Mouse (Mus musculus) heart, embryonic 13.5 days (tissue): ENCODE results near the gene Apol9b. TPM values are rescaled to one million over a fixed set of nuclear protein-coding genes. Genes with fewer than 3 reads are reported as not detected.

Experiments used
- ATAC-seq: fragments of 200-750 bp; cut with Nextera tagmentation; 2 replicates; pipeline ENCODE4 v1.8.0; 2017; ENCODE audit warnings: moderate TSS enrichment; ENCODE audit not compliant: insufficient number of reproducible peaks, low FRiP score, low TSS enrichment; ENCODE audit errors: extremely low read depth
- H3K27ac ChIP-seq: fragments of 300-500 bp; sonication (generic); replicated peaks from 2 replicates; pipeline ENCODE4 v1.5.1; 2015; ENCODE audit warnings: moderate library complexity, mild to moderate bottlenecking, inconsistent platforms
- H3K27me3 ChIP-seq: fragments of 300-500 bp; sonication (generic); replicated peaks from 2 replicates; pipeline ENCODE4 v1.6.1; 2015; ENCODE audit warnings: mild to moderate bottlenecking, inconsistent platforms
- H3K36me3 ChIP-seq: fragments of 300-500 bp; sonication (generic); 2 replicates; pipeline ENCODE4 v1.6.1; 2015; ENCODE audit warnings: mild to moderate bottlenecking, inconsistent platforms
- H3K4me1 ChIP-seq: fragments of 300-500 bp; sonication (generic); 2 replicates; pipeline ENCODE4 v1.6.1; 2015; ENCODE audit warnings: inconsistent platforms
- H3K4me2 ChIP-seq: fragments of 300-500 bp; sonication (generic); 2 replicates; pipeline ENCODE4 v1.6.1; 2015; ENCODE audit warnings: inconsistent platforms, mild to moderate bottlenecking, moderate library complexity
- H3K4me3 ChIP-seq: fragments of 300-500 bp; sonication (generic); 2 replicates; pipeline ENCODE4 v1.5.1; 2015; ENCODE audit warnings: moderate library complexity, mild to moderate bottlenecking, inconsistent platforms
- H3K9ac ChIP-seq: fragments of 300-500 bp; sonication (generic); 2 replicates; pipeline ENCODE4 v1.6.1; 2015; ENCODE audit warnings: inconsistent platforms, mild to moderate bottlenecking, moderate library complexity
- H3K9me3 ChIP-seq: fragments of 300-500 bp; sonication (generic); 2 replicates; pipeline ENCODE4 v1.6.1; 2016; ENCODE audit warnings: inconsistent platforms
- WGBS: fragments of 180-500 bp; shearing (Covaris S2); methylation state at CpG from one replicate; pipeline ENCODE4 v1.1.7; 2015; ENCODE audit warnings: mixed read lengths; 5-methylcytosine and 5-hydroxymethylcytosine counted together
- polyA plus RNA-seq: library from polyadenylated mRNA; unstranded; fragments of >200 nt; fragmentation: Nextera tagmentation; extraction: Ambion mirVana; gene quantifications from 2 replicates; pipeline ENCODE4 v1.2.1, GENCODE M21; 2015

The Apol9b gene
- polyA plus RNA-seq, 1 experiment from 2014 or later, result 0.20 TPM

DNA sequence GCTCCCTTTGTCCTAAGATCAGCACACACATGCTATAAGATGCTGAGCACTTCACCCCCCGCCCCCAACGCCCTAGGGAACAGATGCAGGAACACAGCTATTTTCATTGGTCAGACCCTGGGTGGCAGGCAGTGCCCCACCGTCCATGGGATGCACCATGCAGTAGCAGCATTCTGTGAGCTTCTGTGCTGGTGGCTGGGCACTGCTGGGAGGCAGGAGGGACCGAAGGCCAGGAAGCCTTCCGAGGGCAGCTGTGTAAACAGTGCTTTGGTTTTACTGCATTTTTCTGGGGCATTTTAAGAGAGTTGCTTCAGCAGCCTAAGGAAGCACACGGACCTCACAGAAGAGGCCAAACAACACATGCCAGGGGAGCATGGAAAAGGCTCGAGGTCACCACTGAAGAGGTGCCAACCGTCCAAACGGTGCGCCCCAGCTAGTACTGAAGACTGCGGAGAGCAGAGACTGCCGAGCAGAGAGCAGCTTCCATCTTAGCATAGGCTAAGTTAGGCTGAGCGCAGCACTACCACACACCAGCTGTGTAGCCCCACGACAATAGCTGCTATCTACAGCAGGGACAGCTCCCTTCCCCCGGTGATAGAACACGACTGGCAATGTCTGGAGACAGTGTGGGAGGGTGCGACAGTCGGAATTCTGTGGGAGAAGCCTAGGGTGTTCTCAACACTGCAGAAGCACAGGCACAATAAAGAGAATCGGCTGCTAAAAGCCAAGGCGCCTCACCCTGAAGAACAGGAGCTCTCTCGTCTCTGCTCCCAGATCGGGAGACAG is 55.4 kb downstream of the Apol9b start:
- no peak for ATAC-seq
- Histone ChIP-seq H3K9ac (no peak overlapping the region), H3K27me3 (no peaks in the 10 kb centered on the region), H3K4me2 (no peak overlapping the region), H3K36me3 (peaks cover 100% of the 10 kb centered on the region), H3K4me1 (no peaks in the 10 kb centered on the region), H3K4me3 (no peak overlapping the region), H3K27ac (no peak overlapping the region), H3K9me3 (no peaks in the 10 kb centered on the region)
- 72% methylated on average over 22 of the region's 22 CpGs for WGBS

DNA sequence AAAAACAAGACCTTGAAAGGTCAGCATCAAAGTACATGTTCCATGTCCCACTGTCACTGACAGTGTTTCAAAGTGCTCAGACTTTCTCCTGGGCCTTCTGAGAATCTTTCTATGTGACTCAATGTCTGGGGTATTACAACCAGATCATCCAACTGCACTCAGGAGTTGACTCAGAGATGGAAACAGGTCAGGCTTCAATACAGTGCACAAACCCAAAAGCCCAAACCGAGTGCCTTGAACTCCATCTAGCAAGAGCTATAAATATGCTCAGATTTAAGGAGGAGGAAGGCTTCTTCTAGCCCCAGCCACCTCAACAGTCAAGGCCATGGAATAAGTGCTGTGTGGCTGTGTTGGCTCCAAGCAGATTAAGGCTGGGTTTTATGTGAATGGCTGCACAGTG is 57.0 kb downstream of the Apol9b start:
- H3K4me2 ChIP-seq, result no peak overlapping the region
- H3K36me3 ChIP-seq, result peaks cover 100% of the 10 kb centered on the region
- WGBS, result 68% methylated on average over 1 of the region's 1 CpGs
- no peaks in the 10 kb centered on the region for H3K9me3 ChIP-seq
- ATAC-seq, result no peak
- no peaks in the 10 kb centered on the region for H3K27me3 ChIP-seq
- no peak overlapping the region for H3K27ac ChIP-seq
- no peak overlapping the region for H3K4me3 ChIP-seq
- no peaks in the 10 kb centered on the region; the same call in 1 of the 2 replicates for H3K4me1 ChIP-seq
- no peak overlapping the region for H3K9ac ChIP-seq

Other genes with a start within 250 kb of the Apol9b start
- not detected in 2 replicates for gene Apol11a, start 220.8 kb upstream of the Apol9b start, polyA plus RNA-seq
- gene Apol7c, start 195.7 kb upstream of the Apol9b start, polyA plus RNA-seq, result 0.16 TPM in 1 of 2 replicates, not detected in the other
- not detected in 2 replicates for gene 1700025B11Rik, start 167.1 kb upstream of the Apol9b start, polyA plus RNA-seq
- not detected in 2 replicates for gene Apol10b, start 132.9 kb upstream of the Apol9b start, polyA plus RNA-seq
- gene Gm36245, start 129.8 kb upstream of the Apol9b start, polyA plus RNA-seq, result not detected in 2 replicates
- gene Apol11b, start 85.8 kb upstream of the Apol9b start, polyA plus RNA-seq, result 0.39 and 0.62 TPM in 2 replicates
- 0.08 TPM in 1 of 2 replicates, not detected in the other for gene Apol7e, start 30.2 kb upstream of the Apol9b start, polyA plus RNA-seq
- 0.32 and 0.78 TPM in 2 replicates for gene Apol8, start 28.0 kb downstream of the Apol9b start, polyA plus RNA-seq
- gene Myh9, start 113.1 kb downstream of the Apol9b start, polyA plus RNA-seq, result 24.8 and 25.0 TPM in 2 replicates
- gene Txn2, start 200.0 kb downstream of the Apol9b start, polyA plus RNA-seq, result 248 and 278 TPM in 2 replicates
- gene Foxred2, start 227.7 kb downstream of the Apol9b start, polyA plus RNA-seq, result 1.0 and 1.1 TPM in 2 replicates
- 134 and 143 TPM in 2 replicates for gene Eif3d, start 241.8 kb downstream of the Apol9b start, polyA plus RNA-seq